Mouse (Mus musculus): Measurements from ENCODE around the gene Stoml1. TPM values are rescaled to one million over a fixed set of nuclear protein-coding genes. Genes with fewer than 3 reads are reported as not detected.

Gene Stoml1
- polyA plus RNA-seq (2015; fragmentation: Nextera tagmentation; extraction: Ambion mirVana) = 107 and 109 TPM in 2 replicates

DNA sequence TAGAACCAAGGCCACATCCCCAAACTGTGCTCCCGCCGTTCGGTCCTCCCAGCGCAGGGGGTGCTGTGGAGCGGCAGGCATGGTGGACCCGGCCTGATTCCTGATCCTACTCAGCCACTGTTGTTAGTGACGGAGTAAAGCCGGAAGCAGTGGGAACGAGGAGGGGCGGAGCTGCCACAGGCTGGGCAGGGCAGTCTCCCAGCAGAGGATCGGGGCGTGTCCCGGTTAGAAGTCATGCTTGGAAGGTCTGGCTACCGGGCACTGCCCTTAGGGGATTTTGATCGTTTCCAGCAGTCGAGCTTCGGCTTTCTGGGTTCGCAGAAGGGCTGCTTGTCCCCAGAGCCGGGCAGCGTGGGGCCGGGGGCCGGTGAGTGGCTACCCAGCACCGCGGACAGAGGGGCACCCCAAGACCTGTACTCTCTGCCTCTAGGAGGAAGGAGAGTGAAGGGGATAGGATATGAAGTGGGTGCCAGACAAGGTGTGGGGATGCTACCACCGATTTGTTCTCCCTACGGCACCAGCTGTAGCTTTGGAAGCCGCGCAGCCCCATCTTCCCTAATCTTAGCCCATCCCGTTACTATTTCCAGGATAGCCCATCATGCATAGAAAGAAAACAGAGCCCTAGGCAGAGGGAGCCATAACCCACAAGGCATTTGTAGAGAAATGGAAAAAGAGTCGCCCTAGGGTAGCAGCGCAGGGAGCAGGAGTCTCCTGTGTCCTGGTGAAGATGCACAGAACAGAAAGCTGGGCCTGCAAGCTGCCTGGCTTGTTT lies at the start of gene Stoml1:
Gene Stoml1, plus strand, starts transcription at position 132 of the 772 bp plus-strand sequence.
- Histone ChIP-seq H3K9me3 (no peaks in the 10 kb centered on the region), H3K36me3 (peaks cover 20% of the 10 kb centered on the region), H3K27me3 (no peaks in the 10 kb centered on the region)

DNA sequence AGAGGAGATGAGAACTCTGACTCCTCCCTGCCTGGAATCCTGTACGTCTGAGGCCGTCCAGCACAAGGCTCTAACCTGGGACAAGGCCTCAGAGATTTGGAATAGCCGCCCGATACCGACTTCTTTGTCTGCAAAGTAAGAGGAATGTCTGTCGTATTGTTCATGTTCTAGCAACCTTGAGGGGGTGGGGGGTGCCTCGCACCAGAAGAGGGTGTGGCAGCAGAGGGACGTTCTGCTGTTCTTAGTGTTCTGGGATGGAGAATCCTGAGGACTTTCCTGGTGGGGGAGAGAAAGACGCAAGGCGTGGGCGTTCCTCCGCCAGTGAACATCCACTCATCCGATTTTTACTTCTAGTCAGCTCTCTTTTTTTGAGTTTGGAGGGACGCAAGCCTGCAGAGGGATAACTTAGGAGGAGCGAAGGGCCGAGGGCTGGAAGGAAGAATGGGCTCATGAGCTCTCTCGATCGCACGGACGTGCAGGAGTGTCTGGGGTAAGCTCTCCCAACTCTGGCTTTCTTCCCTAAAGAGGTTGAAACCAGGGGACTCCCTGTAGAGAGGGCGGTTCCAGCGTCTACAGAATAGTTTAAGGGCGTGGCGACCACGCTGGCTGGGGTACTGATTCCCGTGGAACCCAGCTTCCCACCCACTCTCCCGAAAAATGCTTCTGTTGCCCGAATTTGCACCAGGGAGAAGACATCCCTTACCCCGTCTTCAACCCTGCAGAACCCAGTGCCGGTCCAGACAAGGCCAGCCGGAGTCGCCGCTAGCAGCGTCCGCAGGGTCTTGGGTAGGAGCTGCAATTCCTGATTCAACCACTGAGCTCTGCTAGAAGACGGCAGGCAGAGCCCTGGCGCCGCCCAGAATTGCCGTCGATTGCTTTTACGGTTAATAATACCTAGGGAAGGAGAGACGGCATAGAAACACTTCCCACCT lies 49.2 kb upstream of the Stoml1 start, which contains the start of the genes Islr and Islr2:
Gene Islr, minus strand, starts transcription at position 791 of the 932 bp plus-strand sequence.
Gene Islr2, minus strand, starts transcription at position 804 of the 932 bp plus-strand sequence.
- H3K4me1 ChIP-seq = peaks cover 73% of the 10 kb centered on the region
- peak within 1 kb of the TSS; percentile 70 for H3K9ac ChIP-seq (replicated peaks)
- 2% methylated on average over 42 of the region's 42 CpGs for whole genome bisulfite sequencing
- H3K4me2 ChIP-seq (replicated peaks) = peak within 1 kb of the TSS; percentile 77
- no peaks in the 10 kb centered on the region for H3K9me3 ChIP-seq
- peak within 1 kb of the TSS; percentile 54 for H3K4me3 ChIP-seq
- H3K36me3 ChIP-seq = no peaks in the 10 kb centered on the region
- H3K27ac ChIP-seq (replicated peaks) = peak within 1 kb of the TSS; percentile 97
- peaks cover 24% of the 10 kb centered on the region; the same call in 1 of the 2 replicates for H3K27me3 ChIP-seq
- ATAC-seq (replicated peaks) = peak; percentile 46

More for the DNA sequence above, at the start of gene Stoml1:
- ATAC-seq (replicated peaks) = peak; percentile 98
- Histone ChIP-seq H3K4me2 (replicated peaks) (peak within 1 kb of the TSS; percentile 82), H3K4me3 (peak within 1 kb of the TSS; percentile 83), H3K4me1 (peaks cover 32% of the 10 kb centered on the region), H3K9ac (replicated peaks) (peak within 1 kb of the TSS; percentile 87), H3K27ac (replicated peaks) (peak within 1 kb of the TSS; percentile 62)
- under 1% methylated on average over 31 of the region's 31 CpGs for WGBS

DNA sequence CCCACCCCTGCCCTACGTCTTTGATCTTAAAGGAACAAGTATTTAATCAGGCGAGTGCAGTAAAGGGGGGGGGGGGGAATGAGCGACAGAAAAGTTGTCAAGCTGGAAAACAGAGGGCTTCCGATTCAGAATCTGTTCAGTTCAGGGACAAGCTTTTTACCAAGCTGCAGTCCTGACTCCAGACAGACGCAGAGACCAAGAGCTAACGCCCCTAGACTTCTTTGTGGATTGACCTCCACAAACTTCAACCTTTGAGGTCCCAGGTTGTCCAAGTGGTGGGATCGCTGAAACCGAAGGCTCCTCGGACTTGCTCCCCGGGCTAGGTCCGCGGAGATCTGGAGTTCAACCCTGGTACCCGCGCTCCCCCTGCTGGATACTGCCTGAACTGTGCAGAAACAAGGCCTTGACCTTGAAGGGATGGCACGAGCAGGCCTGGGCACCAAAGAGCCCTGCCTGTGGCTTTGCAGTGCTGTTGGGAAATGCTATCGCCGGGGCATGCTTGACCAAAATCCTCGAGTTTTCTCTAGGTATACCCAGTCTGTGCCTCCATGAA lies 48.4 kb upstream of the Stoml1 start:
- WGBS = 3% methylated on average over 18 of the region's 18 CpGs

DNA sequence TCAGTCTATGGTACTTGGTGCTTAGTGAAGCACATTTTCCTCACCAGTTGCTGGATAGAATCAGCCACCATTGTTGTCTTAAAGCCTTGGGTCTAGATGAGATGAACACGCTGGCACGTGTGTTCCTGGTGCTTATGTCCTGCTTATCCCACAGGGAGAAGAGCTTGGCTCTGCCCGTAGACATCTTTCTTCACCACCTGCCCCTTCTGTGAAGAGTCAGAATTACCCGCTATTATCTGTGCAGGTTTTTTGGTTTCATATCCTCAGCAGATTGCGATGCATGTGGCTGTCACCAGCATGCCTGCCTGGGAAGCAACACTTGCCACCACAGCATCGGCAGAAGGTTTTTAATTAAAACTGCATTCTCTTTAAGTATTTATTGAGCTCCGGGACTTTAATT lies 47.0 kb upstream of the Stoml1 start:
- Histone ChIP-seq H3K4me1 (peaks cover 61% of the 10 kb centered on the region), H3K36me3 (no peaks in the 10 kb centered on the region), H3K4me2 (replicated peaks) (peak overlapping the region; percentile 77), H3K4me3 (peak overlapping the region; percentile 22), H3K27me3 (peaks cover 5% of the 10 kb centered on the region; the same call in 1 of the 2 replicates), H3K9me3 (no peaks in the 10 kb centered on the region), H3K9ac (replicated peaks) (0 out of 2 replicates have a peak overlapping the region, but pooled peaks have one; percentile 30), H3K27ac (replicated peaks) (peak overlapping the region; percentile 97)
- 0 out of 2 replicates have a peak, but pooled peaks have one; percentile 5 for ATAC-seq (replicated peaks)
- 44% methylated on average over 7 of the region's 7 CpGs for WGBS

More for the DNA sequence above, 48.4 kb upstream of the Stoml1 start:
- H3K4me3 ChIP-seq = peak overlapping the region; percentile 54
- peak; percentile 24; the same call in 1 of the 2 replicates for ATAC-seq (replicated peaks)
- H3K9me3 ChIP-seq = no peaks in the 10 kb centered on the region
- peak overlapping the region; percentile 97 for H3K27ac ChIP-seq (replicated peaks)
- peaks cover 18% of the 10 kb centered on the region; the same call in 1 of the 2 replicates for H3K27me3 ChIP-seq
- no peaks in the 10 kb centered on the region for H3K36me3 ChIP-seq
- H3K4me2 ChIP-seq (replicated peaks) = peak overlapping the region; percentile 77
- H3K4me1 ChIP-seq = peaks cover 69% of the 10 kb centered on the region
- peak overlapping the region; percentile 70 for H3K9ac ChIP-seq (replicated peaks)

DNA sequence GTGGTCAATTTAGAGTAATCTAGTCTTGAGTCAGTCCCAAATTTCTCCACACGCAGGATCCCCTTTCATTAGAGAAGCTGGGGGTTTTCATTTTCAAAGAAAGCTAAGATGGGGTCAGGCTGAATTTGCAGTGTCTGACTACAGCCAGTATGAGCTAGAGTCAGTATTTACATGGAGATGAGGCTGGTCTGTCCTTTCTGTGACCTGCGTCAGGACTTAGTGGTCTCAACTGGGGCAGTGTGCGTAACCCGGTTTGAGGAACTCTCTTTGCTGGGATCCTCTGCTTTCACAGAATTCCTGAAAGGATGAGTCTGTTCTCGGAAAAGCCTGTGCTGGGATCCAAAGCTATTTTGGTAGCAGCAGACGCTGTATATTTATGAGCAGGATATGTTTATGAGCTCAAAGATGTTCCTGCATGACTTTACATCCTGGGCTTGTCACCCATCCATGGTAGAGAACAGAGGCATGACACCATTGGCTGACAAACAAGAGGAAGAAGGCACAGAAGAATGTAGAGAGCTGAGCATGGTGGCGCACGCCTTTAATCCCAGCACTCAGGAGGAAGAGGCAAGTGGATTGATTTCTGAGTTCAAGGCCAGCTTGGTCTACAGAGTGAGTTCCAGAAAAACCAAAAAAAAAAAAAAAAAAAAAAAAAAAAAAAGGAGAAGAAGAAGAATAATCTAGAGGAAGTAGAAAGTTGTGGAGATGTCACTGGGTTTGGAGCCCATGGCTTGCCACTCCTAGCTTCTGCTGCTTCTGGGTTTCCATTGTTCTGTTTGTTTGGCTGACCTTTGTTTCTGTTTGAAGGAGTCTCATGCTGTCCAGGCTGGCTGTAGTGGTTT lies 43.3 kb upstream of the Stoml1 start:
- Histone ChIP-seq H3K36me3 (no peaks in the 10 kb centered on the region), H3K4me3 (no peak overlapping the region), H3K27ac (replicated peaks) (no peak overlapping the region), H3K4me1 (peaks cover 32% of the 10 kb centered on the region), H3K9me3 (no peaks in the 10 kb centered on the region), H3K9ac (replicated peaks) (no peak overlapping the region), H3K27me3 (no peaks in the 10 kb centered on the region), H3K4me2 (replicated peaks) (no peak overlapping the region)
- WGBS = 75% methylated on average over 8 of the region's 8 CpGs
- no peak for ATAC-seq (replicated peaks)

DNA sequence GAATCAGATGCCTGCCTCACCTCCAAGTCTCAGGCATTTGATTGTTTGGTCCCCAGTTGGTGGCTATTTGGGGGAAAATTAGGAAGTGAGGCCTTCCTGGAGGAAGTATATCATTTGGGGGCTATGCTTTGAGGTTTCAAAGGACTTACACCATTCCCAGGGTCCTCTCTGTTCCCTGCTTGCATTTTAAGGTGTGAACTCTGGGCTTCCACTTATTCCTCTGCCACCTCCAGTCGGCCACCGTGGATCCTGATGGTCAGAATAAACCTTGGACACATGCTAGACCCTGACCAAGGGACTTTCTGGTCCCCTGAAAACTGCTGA lies 42.7 kb upstream of the Stoml1 start:
- no peak for ATAC-seq (replicated peaks)

DNA sequence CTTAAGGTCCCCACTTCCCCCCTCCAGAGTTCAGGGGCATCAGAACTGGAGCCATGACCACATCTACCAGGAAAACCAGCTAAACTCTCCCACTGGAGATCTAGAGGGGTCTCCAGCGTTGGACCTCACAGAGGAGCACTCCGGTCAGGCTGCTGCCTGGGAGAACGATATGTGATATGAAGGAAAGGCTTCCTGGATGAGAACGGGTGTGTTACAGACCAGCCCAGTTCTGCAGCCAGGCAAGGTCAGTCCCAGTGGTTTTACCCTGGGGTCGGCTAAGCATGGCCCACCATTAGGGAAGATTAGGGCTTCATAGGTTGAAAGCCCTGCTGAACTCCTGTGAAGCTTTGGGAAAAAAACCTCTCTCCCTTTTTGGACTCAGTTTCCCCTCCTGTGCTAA lies 39.6 kb upstream of the Stoml1 start:
- Histone ChIP-seq H3K4me1 (peaks cover 15% of the 10 kb centered on the region; the same call in 1 of the 2 replicates), H3K36me3 (no peaks in the 10 kb centered on the region), H3K27ac (replicated peaks) (no peak overlapping the region), H3K4me3 (no peak overlapping the region), H3K9ac (replicated peaks) (no peak overlapping the region), H3K4me2 (replicated peaks) (no peak overlapping the region), H3K9me3 (no peaks in the 10 kb centered on the region), H3K27me3 (no peaks in the 10 kb centered on the region)
- ATAC-seq (replicated peaks) = no peak
- 86% methylated on average over 5 of the region's 5 CpGs for WGBS

More for the DNA sequence above, 42.7 kb upstream of the Stoml1 start:
- Histone ChIP-seq H3K9ac (replicated peaks) (no peak overlapping the region), H3K27ac (replicated peaks) (no peak overlapping the region), H3K27me3 (no peaks in the 10 kb centered on the region), H3K4me1 (peaks cover 26% of the 10 kb centered on the region), H3K36me3 (no peaks in the 10 kb centered on the region), H3K4me2 (replicated peaks) (no peak overlapping the region), H3K4me3 (no peak overlapping the region), H3K9me3 (no peaks in the 10 kb centered on the region)
- 88% methylated on average over 2 of the region's 2 CpGs for WGBS

DNA sequence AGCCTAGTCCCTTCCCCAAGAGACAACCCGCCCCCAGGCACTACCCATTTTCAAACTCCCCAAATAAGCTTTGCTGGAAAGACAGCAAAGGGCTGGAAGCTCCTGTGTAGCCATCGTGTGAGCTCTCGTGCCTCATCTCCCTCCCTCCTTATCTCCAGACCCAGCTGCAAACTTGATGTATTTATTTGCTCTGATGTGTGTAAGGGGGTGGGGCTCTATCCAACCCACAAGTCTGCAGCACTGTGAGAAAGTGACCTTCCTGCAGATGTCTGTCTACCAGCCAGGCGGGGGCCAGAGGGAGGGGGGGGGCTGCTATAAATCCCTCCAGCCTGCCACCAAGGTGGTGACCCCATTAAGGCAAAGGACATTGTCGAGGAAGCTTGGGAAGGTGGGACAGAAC lies 39.1 kb upstream of the Stoml1 start:
- Histone ChIP-seq H3K4me1 (peaks cover 15% of the 10 kb centered on the region; the same call in 1 of the 2 replicates), H3K4me2 (replicated peaks) (no peak overlapping the region), H3K27me3 (no peaks in the 10 kb centered on the region), H3K36me3 (no peaks in the 10 kb centered on the region), H3K9me3 (no peaks in the 10 kb centered on the region), H3K4me3 (no peak overlapping the region), H3K27ac (replicated peaks) (no peak overlapping the region), H3K9ac (replicated peaks) (no peak overlapping the region)
- WGBS = 43% methylated on average over 5 of the region's 5 CpGs
- ATAC-seq (replicated peaks) = no peak

DNA sequence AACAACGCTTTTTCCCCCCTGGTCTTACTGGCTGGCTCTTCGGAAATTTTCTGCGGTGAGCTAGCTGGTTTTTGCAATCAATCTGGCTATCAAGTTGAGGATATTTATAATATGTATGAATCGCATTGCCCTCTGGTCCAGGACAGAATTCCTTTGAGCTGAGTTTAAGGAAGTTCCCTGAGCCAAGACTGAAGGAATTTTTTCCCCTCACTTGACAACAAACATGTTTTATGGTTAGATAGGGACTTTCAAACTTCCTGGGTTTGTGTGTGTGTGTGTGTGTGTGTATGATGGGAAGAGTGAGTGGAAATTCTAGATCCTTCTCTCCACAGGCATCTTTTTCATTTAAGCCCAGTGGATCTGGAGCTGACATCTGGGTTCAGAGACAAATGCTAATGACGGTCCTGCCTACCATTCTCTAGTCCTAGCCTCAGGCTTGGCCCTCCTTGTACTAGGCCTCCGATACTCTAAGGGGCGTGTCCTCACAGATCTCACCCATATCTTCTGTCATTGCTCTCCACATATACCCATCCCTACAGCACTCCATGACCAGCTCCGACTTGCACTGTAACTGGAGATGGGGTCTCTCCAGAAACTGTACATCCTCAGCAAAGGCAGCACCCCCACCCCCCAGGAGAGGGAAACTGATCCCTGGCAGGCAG lies 38.3 kb upstream of the Stoml1 start:
- no peak overlapping the region for H3K4me3 ChIP-seq
- no peak overlapping the region for H3K4me2 ChIP-seq (replicated peaks)
- peaks cover 11% of the 10 kb centered on the region; the same call in 1 of the 2 replicates for H3K4me1 ChIP-seq
- H3K36me3 ChIP-seq = no peaks in the 10 kb centered on the region
- no peaks in the 10 kb centered on the region for H3K27me3 ChIP-seq
- ATAC-seq (replicated peaks) = no peak
- H3K9ac ChIP-seq (replicated peaks) = no peak overlapping the region
- no peaks in the 10 kb centered on the region for H3K9me3 ChIP-seq
- no peak overlapping the region for H3K27ac ChIP-seq (replicated peaks)
- WGBS = 59% methylated on average over 8 of the region's 8 CpGs

DNA sequence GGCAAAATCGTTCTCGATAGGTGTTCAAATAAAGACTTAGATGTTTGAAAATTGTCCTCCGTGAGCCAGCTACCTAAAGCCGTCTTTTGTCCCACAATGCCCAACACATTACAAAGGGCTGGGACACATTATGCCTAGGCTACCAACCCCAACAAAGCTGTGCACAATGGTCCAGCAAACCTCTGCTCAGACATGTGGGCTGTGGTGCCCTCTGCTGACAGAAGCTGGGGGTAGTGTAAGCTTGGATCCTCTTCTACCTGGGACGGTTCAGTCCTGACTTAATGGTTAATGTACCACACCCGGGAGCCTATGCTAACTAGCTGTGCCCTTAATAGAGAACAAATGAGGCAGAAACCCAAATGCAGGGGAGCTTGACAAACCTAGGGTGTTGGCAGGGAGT lies 36.6 kb upstream of the Stoml1 start:
- 0 out of 2 replicates have a peak, but pooled peaks cover 11% of the 10 kb centered on the region for H3K4me1 ChIP-seq
- WGBS = 24% methylated on average over 6 of the region's 6 CpGs

More for the DNA sequence above, 36.6 kb upstream of the Stoml1 start:
- Histone ChIP-seq H3K4me3 (no peak overlapping the region), H3K9me3 (no peaks in the 10 kb centered on the region), H3K27me3 (no peaks in the 10 kb centered on the region), H3K27ac (replicated peaks) (no peak overlapping the region), H3K9ac (replicated peaks) (no peak overlapping the region), H3K4me2 (replicated peaks) (no peak overlapping the region), H3K36me3 (no peaks in the 10 kb centered on the region)
- ATAC-seq (replicated peaks) = peak; percentile 68; the same call in 1 of the 2 replicates

Measured in forebrain, embryonic 15.5 days (tissue).